Mouse (Mus musculus) forebrain, embryonic 16.5 days (tissue): ENCODE data around the gene Tnnt3. TPM values are rescaled to one million over a fixed set of nuclear protein-coding genes. Genes with fewer than 3 reads are reported as not detected.

Experiments used
- ATAC-seq: fragments of 200-750 bp; cut with Nextera tagmentation; 2 replicates; pipeline ENCODE4 v1.8.0; 2017; ENCODE audit warnings: mild to moderate bottlenecking, moderate library complexity
- H3K27ac ChIP-seq: fragments of 300-500 bp; sonication (generic); 2 replicates; pipeline ENCODE4 v1.5.1; 2014; ENCODE audit warnings: low read length, control low read depth
- H3K27me3 ChIP-seq: fragments of 300-500 bp; sonication (generic); replicated peaks from 2 replicates; pipeline ENCODE4 v1.6.1; 2014; ENCODE audit warnings: low read length; ENCODE audit not compliant: control insufficient read depth, insufficient read depth
- H3K36me3 ChIP-seq: fragments of 300-500 bp; sonication (generic); 2 replicates; pipeline ENCODE4 v1.6.1; 2014; ENCODE audit not compliant: control insufficient read depth, insufficient read depth
- H3K4me1 ChIP-seq: fragments of 300-500 bp; sonication (generic); replicated peaks from 2 replicates; pipeline ENCODE4 v1.6.1; 2014; ENCODE audit warnings: low read length; ENCODE audit not compliant: control insufficient read depth, insufficient read depth
- H3K4me2 ChIP-seq: fragments of 300-500 bp; sonication (generic); 2 replicates; pipeline ENCODE4 v1.6.1; 2014; ENCODE audit warnings: mild to moderate bottlenecking, low read length, control low read depth
- H3K4me3 ChIP-seq: fragments of 300-500 bp; sonication (generic); replicated peaks from 2 replicates; pipeline ENCODE4 v1.5.1; 2014; ENCODE audit warnings: mild to moderate bottlenecking, low read length, control low read depth
- H3K9ac ChIP-seq: fragments of 300-500 bp; sonication (generic); replicated peaks from 2 replicates; pipeline ENCODE4 v1.6.1; 2014; ENCODE audit warnings: low read depth, low read length, control low read depth
- H3K9me3 ChIP-seq: fragments of 300-500 bp; sonication (generic); 2 replicates; pipeline ENCODE4 v1.6.1; 2016; ENCODE audit warnings: low read length; ENCODE audit not compliant: control insufficient read depth
- whole genome bisulfite sequencing: fragments of 180-500 bp; shearing (Covaris S2); extraction: QIAGEN DNeasy Blood & Tissue Kit; methylation state at CpG from one replicate; pipeline ENCODE4 v1.1.7; 2014; 5-methylcytosine and 5-hydroxymethylcytosine counted together
- polyA plus RNA-seq: library from polyadenylated mRNA; unstranded; fragments of >200 nt; fragmentation: Nextera tagmentation; extraction: Ambion mirVana; gene quantifications from 2 replicates; pipeline ENCODE4 v1.2.1, GENCODE M21; 2015

Tnnt3 gene
- polyA plus RNA-seq, 1 experiment from 2014 or later, result 0.73 TPM

- H3K4me1 ChIP-seq, result peaks cover 11% of the 10 kb centered on the region
- no peaks in the 10 kb centered on the region for H3K9me3 ChIP-seq
- H3K4me3 ChIP-seq, result no peak within 1 kb of the TSS
- no peak within 1 kb of the TSS for H3K27ac ChIP-seq
- no peak within 1 kb of the TSS for H3K4me2 ChIP-seq
- H3K27me3 ChIP-seq, result no peaks in the 10 kb centered on the region
- ATAC-seq, result no peak
- no peaks in the 10 kb centered on the region for H3K36me3 ChIP-seq
- 94% methylated on average over 7 of the region's 7 CpGs for WGBS
- no peak within 1 kb of the TSS for H3K9ac ChIP-seq
These were observed 38.0 kb upstream of the Tnnt3 start, which contains the start of gene Lsp1 for GRCm38 (mm10) chr7:142460636-142461077. Gene Lsp1, plus strand, starts transcription at chr7:142460809.

GRCm38 (mm10) chr7:142461446-142461845, 37.2 kb upstream of the Tnnt3 start:
- no peaks in the 10 kb centered on the region for H3K36me3 ChIP-seq
- no peak overlapping the region for H3K9ac ChIP-seq
- no peak overlapping the region for H3K27ac ChIP-seq
- H3K4me3 ChIP-seq, result no peak overlapping the region
- H3K4me2 ChIP-seq, result no peak overlapping the region
- no peaks in the 10 kb centered on the region for H3K9me3 ChIP-seq
- ATAC-seq, result no peak
- peaks cover 11% of the 10 kb centered on the region for H3K4me1 ChIP-seq
- WGBS, result 98% methylated on average over 2 of the region's 2 CpGs
- H3K27me3 ChIP-seq, result no peaks in the 10 kb centered on the region

GRCm38 (mm10) chr7:142462190-142462589, 36.4 kb upstream of the Tnnt3 start:
- Histone ChIP-seq H3K4me1 (peaks cover 7% of the 10 kb centered on the region), H3K36me3 (no peaks in the 10 kb centered on the region), H3K27me3 (no peaks in the 10 kb centered on the region), H3K4me3 (no peak overlapping the region), H3K9ac (no peak overlapping the region), H3K4me2 (no peak overlapping the region), H3K9me3 (no peaks in the 10 kb centered on the region), H3K27ac (no peak overlapping the region)
- ATAC-seq, result no peak
- WGBS, result 87% methylated on average over 6 of the region's 6 CpGs

- no peak for ATAC-seq
- no peak overlapping the region for H3K4me2 ChIP-seq
- WGBS, result 72% methylated on average over 4 of the region's 4 CpGs
- no peak overlapping the region for H3K27ac ChIP-seq
- no peaks in the 10 kb centered on the region for H3K9me3 ChIP-seq
- H3K9ac ChIP-seq, result no peak overlapping the region
- H3K4me3 ChIP-seq, result no peak overlapping the region
- H3K36me3 ChIP-seq, result no peaks in the 10 kb centered on the region
- peaks cover 3% of the 10 kb centered on the region for H3K4me1 ChIP-seq
- H3K27me3 ChIP-seq, result no peaks in the 10 kb centered on the region
These were observed 36.0 kb upstream of the Tnnt3 start for GRCm38 (mm10) chr7:142462594-142463078.

GRCm38 (mm10) chr7:142470171-142470691, 28.4 kb upstream of the Tnnt3 start:
- 86% methylated on average over 7 of the region's 7 CpGs for WGBS
- no peak overlapping the region for H3K4me2 ChIP-seq
- no peak overlapping the region for H3K27ac ChIP-seq
- peaks cover 12% of the 10 kb centered on the region for H3K4me1 ChIP-seq
- no peak for ATAC-seq
- H3K27me3 ChIP-seq, result no peaks in the 10 kb centered on the region
- H3K4me3 ChIP-seq, result no peak overlapping the region
- H3K36me3 ChIP-seq, result no peaks in the 10 kb centered on the region
- no peaks in the 10 kb centered on the region for H3K9me3 ChIP-seq
- no peak overlapping the region for H3K9ac ChIP-seq

- 34% methylated on average over 4 of the region's 4 CpGs for WGBS
These were observed 27.7 kb upstream of the Tnnt3 start for GRCm38 (mm10) chr7:142470808-142471413.

GRCm38 (mm10) chr7:142471414-142471861, 27.2 kb upstream of the Tnnt3 start:
- no peaks in the 10 kb centered on the region for H3K9me3 ChIP-seq
- H3K36me3 ChIP-seq, result no peaks in the 10 kb centered on the region
- ATAC-seq, result no peak
- H3K9ac ChIP-seq, result no peak overlapping the region
- H3K4me1 ChIP-seq, result peaks cover 12% of the 10 kb centered on the region
- H3K27me3 ChIP-seq, result no peaks in the 10 kb centered on the region
- H3K27ac ChIP-seq, result no peak overlapping the region
- H3K4me2 ChIP-seq, result no peak overlapping the region
- 42% methylated on average over 6 of the region's 6 CpGs for WGBS
- H3K4me3 ChIP-seq, result no peak overlapping the region

More at GRCm38 (mm10) chr7:142470808-142471413, 27.7 kb upstream of the Tnnt3 start:
- no peak overlapping the region for H3K4me3 ChIP-seq
- H3K4me2 ChIP-seq, result no peak overlapping the region
- H3K36me3 ChIP-seq, result no peaks in the 10 kb centered on the region
- ATAC-seq, result no peak
- no peak overlapping the region for H3K9ac ChIP-seq
- H3K27me3 ChIP-seq, result no peaks in the 10 kb centered on the region
- H3K9me3 ChIP-seq, result no peaks in the 10 kb centered on the region
- H3K4me1 ChIP-seq, result peaks cover 12% of the 10 kb centered on the region
- no peak overlapping the region for H3K27ac ChIP-seq

GRCm38 (mm10) chr7:142471884-142472570, 26.6 kb upstream of the Tnnt3 start:
- H3K27me3 ChIP-seq, result no peaks in the 10 kb centered on the region
- H3K36me3 ChIP-seq, result no peaks in the 10 kb centered on the region
- no peak for ATAC-seq
- H3K9me3 ChIP-seq, result no peaks in the 10 kb centered on the region
- no peak overlapping the region for H3K4me3 ChIP-seq
- H3K4me1 ChIP-seq, result peaks cover 12% of the 10 kb centered on the region
- 40% methylated on average over 15 of the region's 15 CpGs for WGBS
- H3K4me2 ChIP-seq, result no peak overlapping the region
- H3K27ac ChIP-seq, result no peak overlapping the region
- peak overlapping the region; percentile 22; the same call in 1 of the 2 replicates for H3K9ac ChIP-seq

GRCm38 (mm10) chr7:142472936-142473335, 25.7 kb upstream of the Tnnt3 start:
- H3K4me1 ChIP-seq, result peaks cover 12% of the 10 kb centered on the region
- 93% methylated on average over 4 of the region's 4 CpGs for WGBS
- no peak overlapping the region for H3K9ac ChIP-seq
- H3K27me3 ChIP-seq, result no peaks in the 10 kb centered on the region
- no peak overlapping the region for H3K27ac ChIP-seq
- H3K4me2 ChIP-seq, result no peak overlapping the region
- H3K4me3 ChIP-seq, result no peak overlapping the region
- ATAC-seq, result no peak
- no peaks in the 10 kb centered on the region for H3K9me3 ChIP-seq
- no peaks in the 10 kb centered on the region for H3K36me3 ChIP-seq
